Mouse (Mus musculus): Measurements from ENCODE around the gene Dab2. TPM values are rescaled to one million over a fixed set of nuclear protein-coding genes. Genes with fewer than 3 reads are reported as not detected.

Gene Dab2
- total RNA-seq, 4 experiments from 2014 or later = 4.4 to 15.6 (median 8.0) TPM

DNA sequence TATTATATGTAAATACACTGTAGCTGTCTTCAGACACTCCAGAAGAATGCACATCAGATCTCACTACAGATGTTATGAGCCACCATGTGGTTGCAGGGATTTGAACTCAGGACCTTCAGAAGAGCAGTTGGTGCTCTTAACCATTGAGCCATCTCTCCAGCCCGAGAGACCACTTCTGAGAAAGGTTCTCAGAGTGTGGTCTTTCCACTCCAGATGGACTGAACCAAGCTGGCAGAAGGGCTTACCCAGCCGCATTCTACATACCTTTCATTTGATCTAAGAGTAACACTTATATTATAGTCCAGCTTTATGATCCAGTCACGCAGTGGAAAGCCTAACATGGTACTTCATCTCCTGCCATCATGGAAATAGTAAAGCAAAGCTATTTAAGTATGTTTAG, 92.3 kb downstream of the Dab2 start:
- DNase-seq (ENCODE audit: low spot score in 2 of 2) = no peak

DNA sequence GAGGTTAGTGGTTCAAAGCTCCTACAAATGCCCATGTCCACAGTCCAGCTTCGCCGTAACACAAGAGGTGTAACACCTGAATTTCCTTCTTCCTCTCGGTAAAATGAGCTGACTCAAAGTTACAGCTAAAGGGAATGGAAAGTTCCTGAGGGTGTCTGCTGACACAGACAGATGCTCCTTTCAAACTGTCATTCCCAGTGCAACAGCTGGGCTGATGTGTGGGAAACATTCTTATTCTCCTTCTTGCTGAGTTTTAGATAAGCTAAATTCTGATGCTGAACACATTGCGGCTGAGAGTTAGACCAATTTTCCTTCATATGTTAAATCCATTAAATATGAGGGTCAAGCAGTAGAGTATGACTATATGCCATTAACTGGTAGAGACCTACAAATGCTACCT, 94.0 kb downstream of the Dab2 start:
- no peak for DNase-seq (ENCODE audit: low spot score in 2 of 2)

DNA sequence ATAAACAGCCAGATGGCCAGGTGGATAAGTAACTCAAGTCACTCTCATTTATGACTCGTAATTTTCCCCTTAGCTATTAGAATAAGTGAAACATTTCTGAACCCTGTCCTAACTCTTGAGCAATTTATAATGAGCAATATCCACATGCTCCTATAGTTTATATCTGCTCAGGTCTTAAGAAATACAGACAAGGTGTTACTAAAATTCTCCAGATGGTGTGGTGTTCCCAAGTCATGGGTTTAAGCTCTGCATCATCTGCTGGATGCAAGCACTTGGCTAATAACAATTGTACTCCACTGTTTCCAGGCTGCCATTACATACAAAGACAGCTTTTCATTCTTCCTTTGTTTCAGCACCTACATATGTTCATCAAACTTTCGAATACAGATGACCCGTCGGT, 98.6 kb downstream of the Dab2 start:
- no peak for DNase-seq (ENCODE audit: low spot score in 2 of 2)

DNA sequence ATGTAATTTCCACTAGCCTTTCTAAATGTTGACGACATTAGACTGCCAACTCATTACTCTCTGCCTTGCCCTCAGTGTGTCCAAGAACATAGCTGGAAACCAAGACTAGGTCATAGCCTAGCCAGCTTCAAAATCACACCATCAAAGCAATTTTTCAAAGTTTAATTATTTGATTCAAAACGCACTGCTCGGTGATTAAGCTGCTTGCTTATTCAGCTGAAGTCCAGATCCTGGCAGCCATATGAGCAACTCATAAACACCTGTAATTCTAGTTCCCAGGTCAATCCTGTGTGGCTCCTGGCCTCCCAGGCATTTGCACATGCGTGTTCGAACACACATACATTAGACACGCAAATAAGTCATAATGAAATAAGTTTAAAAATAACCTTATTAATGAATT, 99.3 kb downstream of the Dab2 start:
- DNase-seq (ENCODE audit: low spot score in 2 of 2) = no peak

DNA sequence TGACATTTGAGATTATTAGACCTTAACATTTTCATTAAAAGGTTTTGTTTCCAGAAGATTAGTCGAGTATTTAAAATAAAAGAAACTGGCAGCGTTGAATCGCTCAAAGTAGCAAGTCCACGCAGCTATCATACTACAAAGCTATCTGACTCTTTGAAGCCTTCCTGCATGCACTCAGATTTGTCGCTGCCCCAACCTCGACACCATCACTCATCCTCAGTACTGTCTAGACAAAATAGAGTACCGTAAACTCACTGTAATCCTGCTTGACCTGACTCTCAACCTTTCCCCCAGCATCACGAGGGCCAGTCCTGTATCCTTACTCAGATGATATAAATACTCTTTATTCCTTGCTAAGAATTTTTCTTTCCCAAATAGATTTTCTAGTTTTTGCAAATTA, 100.5 kb downstream of the Dab2 start:
- no peak for DNase-seq (ENCODE audit: low spot score in 2 of 2)

DNA sequence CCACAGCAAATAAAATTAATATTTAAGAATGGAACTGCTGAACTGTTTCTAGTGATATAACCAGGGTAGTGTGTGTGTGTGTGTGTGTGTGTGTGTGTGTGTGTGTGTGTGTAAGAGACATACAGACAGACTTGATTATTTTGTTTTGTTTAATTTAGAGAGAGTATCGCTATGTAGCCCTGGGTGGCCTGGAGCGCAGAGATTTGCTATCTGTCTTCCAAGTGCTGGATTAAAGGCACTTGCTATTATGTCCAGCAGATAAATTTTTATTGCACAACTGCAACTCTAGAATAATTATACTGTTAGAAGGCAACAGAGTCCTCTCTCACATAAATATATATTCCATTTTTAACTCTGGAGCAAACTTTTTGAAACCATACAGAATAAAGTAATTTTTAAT, 102.8 kb downstream of the Dab2 start:
- DNase-seq (ENCODE audit: low spot score in 2 of 2) = no peak

DNA sequence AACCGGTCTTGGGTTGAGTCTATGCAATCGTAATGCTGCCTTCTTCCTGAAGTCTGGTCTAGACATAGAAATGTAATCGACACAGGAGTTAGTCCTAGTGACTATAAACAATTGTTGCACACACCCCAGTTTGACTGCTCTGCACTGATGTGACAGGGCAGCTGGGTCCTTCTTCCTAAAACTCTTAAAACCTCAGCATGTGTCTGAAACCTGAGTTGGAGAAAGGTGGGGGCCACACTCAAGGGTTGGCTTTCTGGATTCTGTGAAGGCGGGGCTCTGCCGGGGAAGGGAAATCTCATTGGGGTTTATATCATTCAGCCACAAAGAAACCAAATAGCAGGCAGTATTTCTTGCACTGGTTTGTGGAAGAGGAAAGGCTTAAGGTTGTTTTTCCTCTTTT, 104.6 kb downstream of the Dab2 start:
- no peak for DNase-seq (ENCODE audit: low spot score in 2 of 2)

DNA sequence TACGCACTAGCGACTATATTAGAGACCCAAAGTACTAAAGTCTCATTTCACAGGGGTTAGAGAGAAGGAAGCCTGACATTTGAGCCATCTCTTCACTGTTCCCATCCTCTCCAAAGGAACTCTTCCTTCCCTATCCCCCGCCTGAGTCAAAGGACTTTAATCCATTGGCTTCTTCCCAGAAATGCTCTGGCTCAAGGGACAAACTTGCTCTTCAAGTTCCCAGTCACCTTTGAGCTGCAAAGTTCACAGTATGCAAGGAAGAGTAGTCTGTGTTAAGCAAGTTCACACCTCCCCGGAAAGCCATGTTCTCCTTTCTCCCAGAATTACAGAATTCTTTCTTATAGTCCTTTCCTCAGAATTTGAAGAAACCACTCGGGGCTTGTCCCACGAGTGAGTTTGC, 107.2 kb downstream of the Dab2 start:
- no peak for DNase-seq (ENCODE audit: low spot score in 2 of 2)

DNA sequence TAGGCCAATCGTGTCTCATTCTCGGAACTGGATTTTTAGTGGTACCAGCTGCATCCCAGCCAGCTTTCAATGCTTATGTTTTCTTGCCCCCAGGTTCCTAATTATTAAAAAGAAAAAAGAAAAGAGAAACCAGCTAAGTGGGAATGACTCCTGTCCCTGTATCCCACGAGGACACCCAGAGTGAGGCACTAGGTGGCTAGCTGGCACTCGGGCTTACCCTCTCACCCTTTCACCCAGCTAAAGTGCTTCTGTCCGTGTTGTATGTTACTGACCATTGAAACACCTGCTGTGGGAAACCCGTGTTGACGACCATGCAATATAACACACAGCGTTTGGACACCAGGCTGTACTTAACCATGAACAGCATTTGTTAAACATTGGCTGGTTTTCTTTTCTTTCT, 109.4 kb downstream of the Dab2 start:
- no peak for DNase-seq (ENCODE audit: low spot score in 2 of 2)

DNA sequence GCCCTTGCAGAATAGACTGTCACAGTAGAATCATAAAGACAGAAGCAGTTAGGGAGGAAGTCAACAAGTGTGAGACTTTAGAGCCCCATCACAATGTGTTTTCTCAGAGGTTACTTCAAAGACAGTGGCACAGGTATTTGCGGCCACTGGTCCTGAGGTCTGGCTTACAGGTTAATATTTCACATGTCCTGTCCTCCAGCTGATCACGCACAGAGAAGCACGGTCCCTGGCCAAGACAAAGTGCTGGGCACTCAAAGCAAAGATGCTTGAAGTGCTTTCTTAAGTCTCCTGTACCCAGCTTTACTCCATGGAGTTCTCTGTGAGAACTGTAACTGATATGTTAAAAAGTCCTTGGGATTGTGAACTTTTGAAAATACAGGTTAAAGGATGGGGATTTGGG, 110.6 kb downstream of the Dab2 start:
- DNase-seq (ENCODE audit: low spot score in 2 of 2) = no peak

DNA sequence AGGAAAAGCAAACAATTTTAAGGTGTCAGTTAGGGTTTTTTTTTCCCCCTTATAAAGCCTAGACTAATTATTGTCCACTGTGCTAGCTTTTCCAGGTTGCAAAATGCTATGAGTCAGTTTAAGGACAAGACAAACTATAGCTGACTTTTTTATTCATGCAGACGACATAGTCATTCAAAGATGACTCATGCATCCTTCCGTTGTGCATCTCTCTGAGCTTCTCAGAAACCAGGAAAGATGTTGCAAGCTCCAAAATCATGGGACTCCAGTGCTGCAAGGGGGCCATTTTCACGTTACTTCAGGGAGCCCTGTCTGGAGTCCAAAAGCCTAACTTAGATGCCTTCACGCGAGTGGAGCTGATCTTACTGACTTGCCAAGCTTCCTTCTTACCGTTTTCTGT, 111.7 kb downstream of the Dab2 start:
- DNase-seq (ENCODE audit: low spot score in 2 of 2) = no peak

DNA sequence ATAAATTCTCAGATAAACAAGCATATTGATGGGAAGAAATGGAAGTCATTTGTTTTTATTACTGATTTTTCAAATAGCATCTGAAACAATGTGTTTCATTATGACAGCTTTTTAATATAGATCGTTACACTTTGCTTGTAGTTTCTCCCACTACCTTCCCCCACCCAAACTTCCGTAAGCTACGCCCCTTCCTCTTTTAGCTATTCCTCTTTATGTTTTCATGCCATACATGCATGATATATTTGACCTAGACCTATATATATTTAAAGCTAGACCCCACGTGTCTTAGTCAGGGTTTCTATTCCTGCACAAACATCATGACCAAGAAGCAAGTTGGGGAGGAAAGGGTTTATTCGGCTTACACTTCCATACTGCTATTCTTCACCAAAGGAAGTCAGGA, 115.7 kb downstream of the Dab2 start:
- DNase-seq (ENCODE audit: low spot score in 2 of 2) = no peak

DNA sequence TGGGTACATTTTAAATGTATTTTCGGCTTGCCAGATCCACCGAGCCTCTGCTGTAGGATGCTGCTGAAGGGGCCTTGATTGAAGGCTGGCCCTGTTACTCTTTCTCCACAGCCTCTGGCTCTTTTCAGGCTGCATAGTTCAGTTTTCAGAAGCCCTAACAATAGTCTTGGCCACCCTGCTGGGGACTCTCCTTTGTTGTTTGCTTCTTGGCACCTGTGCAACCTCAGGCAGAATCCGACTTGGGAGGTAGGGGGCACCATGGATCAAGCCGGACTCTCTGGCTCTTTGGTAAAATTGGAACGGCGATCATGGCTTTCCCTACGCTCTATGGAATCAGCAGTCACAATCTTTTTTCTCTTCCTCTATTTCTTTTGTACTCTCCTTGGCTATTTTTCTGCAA, 132.2 kb downstream of the Dab2 start:
- DNase-seq (ENCODE audit: low spot score in 2 of 2) = no peak

DNA sequence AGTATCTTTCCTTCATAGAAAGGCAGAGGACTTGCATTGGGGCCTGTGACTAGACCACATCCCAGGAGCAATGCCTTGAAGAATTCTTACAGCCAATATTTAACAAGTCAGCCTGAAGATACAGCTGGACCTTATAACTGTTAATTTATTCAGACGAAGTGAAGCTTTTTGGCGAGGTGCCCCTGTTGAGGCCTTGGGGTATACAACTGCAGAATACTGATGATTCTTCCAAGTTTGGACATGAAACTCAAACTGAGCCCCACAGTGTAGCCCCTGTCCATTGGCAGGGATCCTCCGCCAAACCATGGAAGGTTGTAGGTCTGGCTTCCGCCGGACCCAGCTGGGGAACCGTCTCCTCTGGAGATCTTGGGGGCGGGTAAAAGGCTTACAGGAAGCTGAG, 132.8 kb downstream of the Dab2 start:
- DNase-seq (ENCODE audit: low spot score in 2 of 2) = no peak

DNA sequence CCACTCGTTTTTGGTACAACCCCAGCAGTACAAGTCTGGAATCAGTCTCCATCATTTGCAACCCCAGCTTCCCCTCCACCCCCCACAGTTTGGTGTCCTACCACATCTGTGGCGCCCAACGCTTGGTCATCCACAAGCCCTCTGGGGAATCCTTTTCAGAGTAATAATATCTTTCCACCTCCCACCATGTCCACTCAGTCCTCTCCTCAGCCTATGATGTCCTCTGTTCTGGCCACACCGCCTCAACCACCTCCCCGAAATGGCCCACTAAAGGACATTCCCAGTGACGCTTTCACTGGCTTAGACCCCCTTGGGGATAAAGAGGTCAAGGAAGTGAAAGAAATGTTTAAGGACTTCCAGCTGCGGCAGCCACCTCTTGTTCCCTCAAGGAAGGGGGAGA, 135.7 kb downstream of the Dab2 start:
- DNase-seq (ENCODE audit: low spot score in 2 of 2) = no peak

DNA sequence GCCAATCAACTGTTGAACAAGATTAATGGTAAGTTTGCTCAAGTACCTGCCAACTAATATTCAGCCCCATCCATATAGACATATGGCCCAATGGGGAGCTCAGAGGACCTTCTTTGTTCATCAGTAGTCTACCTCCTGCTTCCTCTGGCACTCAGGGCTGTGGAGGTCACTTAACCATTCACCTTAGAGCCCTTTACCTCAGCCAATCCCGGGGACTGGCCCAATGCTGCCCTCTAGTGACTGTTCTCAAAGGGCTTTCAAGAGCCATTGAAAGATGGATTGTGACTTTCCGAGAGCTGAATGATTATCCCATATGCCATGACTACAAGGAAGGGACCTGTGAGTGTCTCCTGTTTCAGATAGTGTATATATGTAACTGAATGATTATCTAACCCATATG, 136.2 kb downstream of the Dab2 start:
- no peak for DNase-seq (ENCODE audit: low spot score in 2 of 2)

DNA sequence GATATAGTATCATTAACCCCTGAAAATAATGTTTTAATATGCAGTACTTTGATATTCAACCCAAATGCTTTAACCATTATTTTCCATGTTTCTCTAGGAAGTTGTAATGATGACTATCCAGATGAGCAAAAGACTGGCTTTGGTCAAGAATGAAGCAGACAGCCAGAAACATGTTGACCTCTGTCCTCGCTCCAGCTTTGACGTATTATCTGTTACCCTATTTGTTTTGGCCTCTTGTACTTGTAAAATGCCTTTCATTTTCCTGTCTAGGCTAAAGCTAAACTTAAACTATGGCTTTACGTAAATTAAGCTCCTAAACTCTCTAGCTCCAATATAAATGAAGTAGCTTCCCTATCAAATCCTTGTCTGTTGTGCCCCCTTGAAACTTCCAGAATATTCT, 139.1 kb downstream of the Dab2 start:
- DNase-seq (ENCODE audit: low spot score in 2 of 2) = no peak

DNA sequence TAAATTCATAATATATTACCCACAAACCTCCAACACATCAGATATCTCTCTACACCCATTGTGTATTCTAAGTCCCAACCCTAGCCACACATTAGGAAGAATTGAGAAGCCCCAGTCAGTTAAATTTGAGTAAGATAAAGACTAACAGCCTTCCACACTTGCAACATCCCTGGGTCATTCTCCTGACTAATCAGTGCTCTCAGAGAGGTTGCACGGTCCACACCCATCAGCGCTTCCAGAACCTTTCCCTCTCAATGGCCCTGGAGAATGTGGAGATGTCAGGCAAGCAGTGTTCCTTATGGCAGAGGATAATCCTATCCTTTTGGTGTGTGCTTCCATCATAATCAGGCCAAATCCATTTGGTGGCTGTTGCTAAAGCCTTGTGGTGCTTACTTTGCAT, 144.9 kb downstream of the Dab2 start:
- DNase-seq (ENCODE audit: low spot score in 2 of 2) = no peak

DNA sequence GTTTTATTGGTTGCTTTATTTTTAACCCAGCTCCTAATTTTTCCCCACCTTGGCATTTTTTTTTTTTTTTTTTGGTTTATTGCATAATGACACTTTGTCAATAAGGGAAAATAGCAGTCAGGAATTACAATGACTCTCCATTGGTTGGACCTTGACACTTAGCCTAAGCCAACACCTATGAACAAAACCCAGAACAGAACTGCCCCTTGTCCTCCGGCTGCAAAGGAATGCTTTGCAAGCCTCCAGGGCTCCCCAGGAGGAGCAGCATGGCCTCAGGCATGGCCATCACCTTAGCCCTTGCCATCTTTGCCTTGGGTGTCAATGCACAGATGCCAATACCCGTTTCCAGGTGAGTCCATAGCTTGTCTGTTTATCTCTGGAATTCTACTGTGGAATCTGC, 145.5 kb downstream of the Dab2 start, which contains the start of gene C9:
TSS of gene C9 (plus strand) at position 193 of the 400 bp plus-strand sequence.
- DNase-seq (ENCODE audit: low spot score in 2 of 2) = no peak

DNA sequence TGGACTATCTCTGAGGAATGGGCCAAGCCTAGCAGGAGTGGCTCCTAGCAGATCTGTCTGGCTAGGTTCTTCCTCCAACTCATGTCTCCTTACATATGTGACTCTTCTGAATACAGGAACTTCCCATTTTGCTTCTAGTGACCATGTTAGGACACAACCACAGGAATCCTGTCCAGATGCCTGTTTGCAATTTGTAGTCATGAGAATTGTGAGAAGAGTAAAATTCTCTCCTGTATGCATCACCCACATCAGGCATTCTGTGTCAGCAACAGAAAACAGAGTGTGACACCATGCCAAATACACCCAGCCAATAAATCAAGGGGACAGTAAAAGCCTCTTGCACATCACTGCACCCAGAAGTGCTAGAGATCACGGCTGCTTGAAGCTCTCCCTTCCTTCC, 146.6 kb downstream of the Dab2 start:
- no peak for DNase-seq (ENCODE audit: low spot score in 2 of 2)

DNA sequence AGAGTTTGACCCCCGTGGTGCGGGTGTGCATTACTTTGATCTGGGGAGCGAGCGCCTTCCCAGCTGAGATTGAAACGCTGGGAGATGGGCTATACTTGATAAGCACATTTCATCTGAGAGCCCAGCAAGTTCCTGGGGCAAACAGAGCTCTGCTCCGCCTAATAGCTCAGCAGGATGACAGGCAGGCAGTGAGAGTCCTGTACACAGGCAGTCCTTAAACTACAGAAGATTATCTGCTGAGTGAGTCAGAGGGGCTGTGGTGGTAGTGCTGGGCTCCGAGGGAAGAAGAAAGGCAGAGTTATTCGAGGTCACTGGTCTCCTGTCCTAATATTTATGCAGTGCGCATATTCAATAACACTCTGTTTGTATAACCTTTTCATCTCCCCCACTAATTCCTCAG, 149.3 kb downstream of the Dab2 start:
- no peak for DNase-seq (ENCODE audit: low spot score in 2 of 2)

DNA sequence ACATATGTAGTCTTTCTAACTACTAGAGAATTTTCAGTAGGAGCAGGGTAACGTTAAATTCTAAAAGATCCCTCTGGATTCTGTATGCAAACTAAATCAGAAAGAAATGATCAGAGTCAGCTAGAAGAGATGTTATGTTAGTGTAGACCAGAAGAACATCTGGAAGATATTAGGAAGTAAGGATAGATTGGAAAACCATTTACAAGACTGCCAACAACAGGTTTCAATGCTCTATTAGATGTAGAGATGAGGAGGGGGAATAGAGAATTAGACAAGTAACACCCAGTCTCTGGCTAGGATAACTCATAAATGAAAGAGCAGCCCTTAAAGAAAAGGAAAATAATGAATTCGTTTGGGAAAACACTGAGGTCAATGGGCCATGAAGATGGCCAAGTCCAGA, 154.9 kb downstream of the Dab2 start:
- DNase-seq (ENCODE audit: low spot score in 2 of 2) = no peak

DNA sequence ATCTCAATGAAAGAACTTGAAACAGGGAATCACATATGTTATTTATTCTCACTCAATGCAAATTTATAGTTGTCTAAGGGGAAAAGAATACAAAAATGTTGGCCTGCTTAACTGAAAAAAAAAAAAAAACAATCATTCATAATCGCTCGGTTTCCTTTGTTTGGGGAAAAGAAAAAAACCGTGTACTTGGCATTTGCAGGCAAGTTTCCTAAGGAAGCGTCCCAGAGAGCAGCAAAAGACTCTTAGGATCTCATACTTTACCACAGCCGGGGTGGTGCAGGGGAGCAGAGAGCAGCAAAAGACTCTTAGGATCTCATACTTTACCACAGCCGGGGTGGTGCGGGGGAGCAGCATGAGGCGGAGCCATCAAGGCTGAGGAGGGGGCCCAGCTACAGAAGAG, 161.8 kb downstream of the Dab2 start:
- DNase-seq (ENCODE audit: low spot score in 2 of 2) = no peak

DNA sequence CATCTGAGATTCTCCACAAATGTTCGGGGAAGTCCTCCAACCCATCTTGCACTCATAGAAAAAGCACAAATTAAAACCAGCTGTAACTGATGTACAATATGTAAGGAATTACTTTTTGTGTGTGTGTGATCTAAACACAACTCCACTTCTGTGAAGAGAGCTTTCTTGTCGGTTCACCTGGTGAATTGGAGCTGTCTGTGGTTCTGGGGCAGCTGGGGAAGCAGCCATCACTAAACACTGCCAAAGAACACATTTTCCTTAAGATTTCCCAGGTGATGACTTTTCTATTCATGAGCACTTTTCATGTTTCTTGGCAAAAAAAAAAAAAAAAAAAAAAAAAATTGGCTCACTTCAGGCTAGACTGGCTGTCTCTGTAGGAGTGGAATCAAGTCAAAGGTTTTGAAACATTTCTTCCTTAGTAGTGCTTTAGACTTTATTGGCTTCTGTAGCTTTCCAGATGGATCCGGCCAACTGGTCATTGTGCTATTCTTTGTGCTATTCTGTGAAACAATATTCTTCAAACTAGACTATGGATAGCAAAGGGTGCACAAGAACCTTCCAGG, 163.9 kb downstream of the Dab2 start:
- no peak for DNase-seq (ENCODE audit: low spot score in 2 of 2)

All from gastrocnemius, adult 8-10 months (tissue).